Mouse (Mus musculus) midbrain, embryonic 14.5 days (tissue): Measurements from ENCODE around the gene Cryba2. TPM values are rescaled to one million over a fixed set of nuclear protein-coding genes. Genes with fewer than 3 reads are reported as not detected.

Experiments used
- ATAC-seq: fragments of 200-750 bp; cut with Nextera tagmentation; 2 replicates; pipeline ENCODE4 v1.8.0; 2017; ENCODE audit warnings: moderate number of reproducible peaks, moderate library complexity; ENCODE audit not compliant: low FRiP score, low TSS enrichment
- DNase-seq: peaks from one replicate; pipeline ENCODE4 v3.0.0-alpha.2; 2015
- H3K27ac ChIP-seq: fragments of 300-500 bp; sonication (generic); replicated peaks from 2 replicates; pipeline ENCODE4 v1.5.1; 2014; ENCODE audit warnings: mild to moderate bottlenecking, low read depth, low read length, moderate library complexity
- H3K27me3 ChIP-seq: fragments of 300-500 bp; sonication (generic); 2 replicates; pipeline ENCODE4 v1.6.1; 2014; ENCODE audit warnings: low read length, control low read depth, mixed read lengths; ENCODE audit not compliant: control insufficient read depth, insufficient read depth
- H3K36me3 ChIP-seq: fragments of 300-500 bp; sonication (generic); 2 replicates; pipeline ENCODE4 v1.6.1; 2014; ENCODE audit warnings: low read length, control low read depth; ENCODE audit not compliant: control insufficient read depth, insufficient read depth
- H3K4me1 ChIP-seq: fragments of 300-500 bp; sonication (generic); 2 replicates; pipeline ENCODE4 v1.6.1; 2014; ENCODE audit warnings: mild to moderate bottlenecking, antibody characterized with exemption, low read length, control low read depth; ENCODE audit not compliant: control insufficient read depth, insufficient read depth
- H3K4me2 ChIP-seq: fragments of 300-500 bp; sonication (generic); 2 replicates; pipeline ENCODE4 v1.6.1; 2014; ENCODE audit warnings: mild to moderate bottlenecking, low read length, moderate library complexity
- H3K4me3 ChIP-seq: fragments of 300-500 bp; sonication (generic); replicated peaks from 2 replicates; pipeline ENCODE4 v1.5.1; 2014; ENCODE audit warnings: low read depth, low read length
- H3K9ac ChIP-seq: fragments of 300-500 bp; sonication (generic); replicated peaks from 2 replicates; pipeline ENCODE4 v1.6.1; 2014; ENCODE audit warnings: mild to moderate bottlenecking, low read length, moderate library complexity
- H3K9me3 ChIP-seq: fragments of 300-500 bp; sonication (generic); 2 replicates; pipeline ENCODE4 v1.6.1; 2016; ENCODE audit warnings: low read length, control low read depth, mixed read lengths; ENCODE audit not compliant: control insufficient read depth
- WGBS: fragments of 180-500 bp; shearing (Covaris S2); extraction: QIAGEN DNeasy Blood & Tissue Kit; methylation state at CpG from one replicate; pipeline ENCODE4 v1.1.7; 2014; 5-methylcytosine and 5-hydroxymethylcytosine counted together
- polyA plus RNA-seq: library from polyadenylated mRNA; unstranded; fragments of >200 nt; fragmentation: Nextera tagmentation; extraction: Ambion mirVana; gene quantifications from 2 replicates; pipeline ENCODE4 v1.2.1, GENCODE M21; 2014

Cryba2 gene
- polyA plus RNA-seq, 1 experiment from 2014 or later, result not detected

DNA sequence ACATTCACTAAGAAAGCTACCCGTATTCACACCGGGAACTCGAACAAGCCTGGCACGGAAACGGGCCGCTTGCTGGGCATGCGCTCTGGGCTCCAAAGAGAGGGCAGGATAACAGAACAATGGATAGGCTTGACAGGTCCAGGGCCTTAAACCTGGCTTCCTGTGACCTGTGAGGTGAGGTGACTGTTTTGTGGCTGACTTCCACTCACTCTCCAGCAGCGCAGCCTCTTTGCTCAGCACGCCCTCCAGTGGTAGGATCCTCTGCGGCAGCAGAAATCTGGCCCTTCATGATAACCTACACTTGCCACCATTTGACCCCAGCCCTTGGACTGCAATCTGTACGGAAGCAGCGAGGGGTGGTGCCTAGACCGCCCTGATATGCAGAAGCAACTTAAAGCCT, 22.8 kb upstream of the Cryba2 start:
- Histone ChIP-seq H3K9ac (no peak overlapping the region), H3K36me3 (no peaks in the 10 kb centered on the region), H3K27me3 (no peaks in the 10 kb centered on the region), H3K27ac (no peak overlapping the region), H3K4me3 (no peak overlapping the region), H3K4me1 (no peaks in the 10 kb centered on the region), H3K4me2 (no peak overlapping the region), H3K9me3 (no peaks in the 10 kb centered on the region)
- ATAC-seq (no peak), DNase-seq (peak; percentile 39)
- 27% methylated on average over 13 of the region's 13 CpGs for WGBS

DNA sequence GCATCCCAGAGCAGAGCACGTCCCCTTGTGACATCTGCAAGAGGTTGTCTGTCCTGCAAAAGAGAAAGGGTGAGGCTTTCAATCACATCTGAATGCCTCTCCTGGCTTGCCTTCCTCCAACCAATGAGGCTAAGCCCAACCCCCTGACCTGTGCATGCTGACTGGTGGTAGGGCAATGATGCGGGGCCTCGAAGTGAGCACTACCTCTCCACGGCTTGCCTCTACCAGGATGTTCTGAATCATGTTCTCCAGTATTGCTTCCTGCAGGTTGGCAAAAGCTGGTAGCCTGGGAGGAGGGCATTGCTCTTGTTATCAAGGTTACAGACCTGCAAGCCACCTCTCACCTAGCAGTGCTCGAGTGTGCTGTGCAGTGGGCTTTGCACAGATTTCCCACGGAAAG, 9.2 kb upstream of the Cryba2 start:
- no peak overlapping the region for H3K4me2 ChIP-seq
- no peak overlapping the region for H3K4me3 ChIP-seq
- peaks cover 9% of the 10 kb centered on the region for H3K4me1 ChIP-seq
- no peak overlapping the region for H3K9ac ChIP-seq
- peaks cover 42% of the 10 kb centered on the region for H3K27me3 ChIP-seq
- DNase-seq, result no peak
- WGBS, result 28% methylated on average over 6 of the region's 6 CpGs
- no peaks in the 10 kb centered on the region for H3K9me3 ChIP-seq
- ATAC-seq, result no peak
- H3K36me3 ChIP-seq, result no peaks in the 10 kb centered on the region
- H3K27ac ChIP-seq, result no peak overlapping the region

DNA sequence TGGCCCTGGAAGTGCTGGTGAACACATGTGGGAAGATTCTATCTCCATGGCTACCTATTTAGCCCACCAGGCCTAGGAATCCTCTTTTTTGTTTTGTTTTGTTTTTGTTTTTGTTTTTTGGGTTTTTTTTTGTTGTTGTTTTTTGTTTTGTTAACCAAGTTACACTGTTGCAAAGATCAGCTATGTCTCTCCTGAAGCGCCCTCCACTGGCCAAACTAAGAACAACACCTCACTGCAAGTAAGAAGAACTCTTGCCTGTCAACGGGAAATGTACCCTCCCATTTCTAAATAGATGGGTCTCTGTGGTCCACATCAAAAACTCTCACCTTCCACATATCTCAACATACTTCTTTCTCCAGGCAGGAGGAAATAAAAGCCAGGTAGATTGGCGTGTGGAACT, 8.7 kb upstream of the Cryba2 start:
- Histone ChIP-seq H3K27ac (no peak overlapping the region), H3K9me3 (no peaks in the 10 kb centered on the region), H3K27me3 (peaks cover 42% of the 10 kb centered on the region), H3K4me1 (peaks cover 9% of the 10 kb centered on the region), H3K9ac (no peak overlapping the region), H3K36me3 (no peaks in the 10 kb centered on the region), H3K4me3 (no peak overlapping the region), H3K4me2 (no peak overlapping the region)
- peak; percentile 74 for DNase-seq
- 2% methylated on average over 3 of the region's 3 CpGs for WGBS
- no peak for ATAC-seq

DNA sequence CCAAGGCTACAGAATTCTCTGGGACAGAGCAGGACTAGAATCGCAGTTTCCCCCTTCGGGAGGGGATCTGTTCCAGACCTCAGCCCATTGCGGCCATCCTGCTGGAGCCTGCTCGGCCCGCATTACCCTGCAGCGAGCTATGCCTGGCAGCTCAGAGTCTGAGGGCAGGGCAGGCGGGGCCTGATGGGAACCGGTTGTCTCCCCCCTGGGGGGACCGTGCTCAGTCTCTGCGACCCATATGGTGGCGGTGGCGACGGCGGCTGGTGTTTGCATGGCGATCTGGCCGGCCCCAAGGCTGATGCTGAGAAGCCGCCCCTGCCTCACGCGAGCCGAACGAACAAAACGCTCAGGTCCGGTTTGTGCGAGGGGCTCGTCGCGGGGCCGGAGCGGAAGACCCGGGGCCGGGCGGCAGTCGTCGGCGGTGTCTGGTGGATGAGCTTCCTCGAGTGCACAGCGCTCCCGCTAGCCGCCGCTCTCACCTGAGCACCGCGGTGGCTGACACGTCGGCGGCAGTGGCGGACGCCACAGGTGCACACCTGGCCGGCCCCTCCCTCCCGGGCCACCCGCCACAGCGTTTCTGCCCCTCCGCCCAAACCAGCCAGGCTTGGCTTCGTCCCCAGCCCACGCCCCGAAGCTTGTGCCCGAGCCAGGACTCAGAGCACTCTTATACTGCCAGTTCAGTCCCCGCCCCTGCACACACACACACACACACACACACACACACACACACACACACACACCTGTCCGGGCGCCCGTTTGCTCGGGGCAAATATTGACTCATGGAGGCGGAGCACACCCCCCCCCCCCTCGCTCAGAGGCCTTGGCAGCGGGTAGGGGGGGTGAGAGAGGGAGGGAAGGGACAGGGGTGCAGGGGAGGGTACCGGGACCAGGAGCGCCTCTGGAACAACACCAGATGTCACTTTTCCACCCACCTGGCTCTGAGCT, 7.7 kb upstream of the Cryba2 start:
- Histone ChIP-seq H3K4me1 (peaks cover 9% of the 10 kb centered on the region), H3K4me3 (peak overlapping the region; percentile 34), H3K36me3 (no peaks in the 10 kb centered on the region), H3K27ac (no peak overlapping the region), H3K9ac (peak overlapping the region; percentile 29; the same call in 1 of the 2 replicates), H3K4me2 (peak overlapping the region; percentile 63), H3K27me3 (peaks cover 52% of the 10 kb centered on the region), H3K9me3 (no peaks in the 10 kb centered on the region)
- no peak for ATAC-seq
- DNase-seq, result peak; percentile 55
- under 1% methylated on average over 66 of the region's 66 CpGs for WGBS

DNA sequence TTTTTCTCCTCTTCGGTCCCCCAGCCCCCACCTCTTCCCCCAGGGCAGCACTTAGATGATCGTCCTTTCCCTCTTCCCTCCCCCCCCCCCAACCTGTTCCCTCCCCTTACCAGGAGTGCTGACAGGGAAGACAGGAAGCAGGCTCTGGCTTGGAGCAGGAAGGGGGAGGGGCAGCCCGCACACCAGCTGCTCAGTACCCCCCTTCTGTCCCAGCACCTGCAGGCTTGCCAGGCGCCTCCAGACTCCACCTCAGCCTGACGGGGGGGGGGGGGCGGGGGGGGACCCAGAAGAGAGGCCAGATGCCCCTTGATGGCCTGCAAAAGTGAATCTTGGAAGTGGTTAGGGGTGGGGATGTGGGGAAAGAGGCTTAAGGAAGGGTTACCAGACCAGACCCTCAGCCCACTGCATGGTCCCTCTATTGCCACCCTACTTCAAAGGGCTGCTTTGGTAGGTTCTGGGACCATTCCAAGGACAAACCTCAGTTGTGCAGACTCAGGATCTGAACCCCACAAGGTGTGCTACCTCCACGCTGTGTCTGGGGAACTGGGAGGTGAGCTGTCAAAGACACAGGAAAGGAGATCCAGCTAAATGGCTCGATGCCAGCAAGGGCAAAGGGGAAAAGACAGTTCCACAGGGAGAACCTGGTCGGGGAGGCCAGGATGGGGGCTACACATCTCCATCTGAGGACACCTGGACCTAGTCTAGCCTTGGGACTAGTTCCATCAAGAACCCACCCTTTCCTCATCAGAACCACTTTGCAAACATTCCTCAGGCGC, 5.9 kb upstream of the Cryba2 start:
- DNase-seq (peak; percentile 14), ATAC-seq (no peak)
- 9% methylated on average over 8 of the region's 10 CpGs for WGBS

DNA sequence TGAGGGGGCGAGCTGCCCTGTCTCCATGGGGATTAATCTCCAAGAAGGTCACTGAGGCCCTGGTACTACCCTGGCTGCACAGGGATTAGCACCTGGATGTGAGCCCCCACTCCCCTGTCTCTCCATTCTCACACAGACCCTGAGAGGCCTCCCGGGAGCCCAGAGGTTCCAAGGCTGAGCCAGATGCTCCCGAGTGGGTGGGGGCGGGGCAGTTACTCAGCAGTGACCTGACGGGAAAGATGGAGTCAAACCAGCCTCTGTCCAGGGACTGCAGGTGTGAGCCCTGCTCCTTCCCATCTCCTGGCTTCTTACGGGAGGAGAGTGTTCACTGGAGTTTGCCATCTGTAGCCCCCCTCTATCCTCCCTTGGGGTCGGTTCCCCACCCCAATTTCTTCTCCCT, 5.0 kb upstream of the Cryba2 start:
- H3K27me3 ChIP-seq, result peaks cover 63% of the 10 kb centered on the region
- no peak overlapping the region for H3K9ac ChIP-seq
- no peak overlapping the region for H3K4me3 ChIP-seq
- H3K4me1 ChIP-seq, result peaks cover 11% of the 10 kb centered on the region
- DNase-seq (peak; percentile 14), ATAC-seq (no peak)
- H3K4me2 ChIP-seq, result no peak overlapping the region
- 2% methylated on average over 7 of the region's 7 CpGs for WGBS
- no peak overlapping the region for H3K27ac ChIP-seq
- H3K9me3 ChIP-seq, result no peaks in the 10 kb centered on the region
- no peaks in the 10 kb centered on the region for H3K36me3 ChIP-seq

More for the DNA sequence above, 5.9 kb upstream of the Cryba2 start:
- Histone ChIP-seq H3K4me3 (no peak overlapping the region), H3K9me3 (no peaks in the 10 kb centered on the region), H3K36me3 (no peaks in the 10 kb centered on the region), H3K4me1 (peaks cover 9% of the 10 kb centered on the region), H3K27ac (no peak overlapping the region), H3K4me2 (no peak overlapping the region), H3K27me3 (peaks cover 62% of the 10 kb centered on the region), H3K9ac (no peak overlapping the region)

DNA sequence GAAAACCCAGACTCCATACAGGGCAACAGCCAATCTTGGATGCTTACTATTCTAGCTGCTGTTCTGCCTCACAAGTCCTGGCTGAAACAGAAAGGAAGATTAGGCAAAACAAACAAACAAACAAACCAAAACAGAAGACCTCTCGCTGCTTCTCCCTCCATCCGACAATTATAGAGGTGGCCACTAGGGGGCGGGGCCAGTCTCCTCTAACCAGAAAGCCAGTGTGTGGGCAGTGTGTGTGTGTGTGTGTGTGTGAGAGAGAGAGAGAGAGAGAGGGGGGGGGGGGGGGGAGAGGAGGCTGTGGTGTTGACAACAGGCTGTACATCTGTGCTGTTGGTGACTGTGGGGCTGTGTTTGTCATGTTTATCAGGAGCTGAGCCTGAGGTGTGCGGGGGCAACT, 2.0 kb upstream of the Cryba2 start:
- Histone ChIP-seq H3K9me3 (no peaks in the 10 kb centered on the region), H3K9ac (no peak overlapping the region), H3K36me3 (no peaks in the 10 kb centered on the region), H3K27ac (no peak overlapping the region), H3K4me1 (peaks cover 8% of the 10 kb centered on the region; the same call in 1 of the 2 replicates), H3K4me3 (no peak overlapping the region), H3K4me2 (no peak overlapping the region), H3K27me3 (peaks cover 69% of the 10 kb centered on the region)
- no peak for ATAC-seq
- 17% methylated on average over 4 of the region's 4 CpGs for WGBS
- DNase-seq, result peak; percentile 84

DNA sequence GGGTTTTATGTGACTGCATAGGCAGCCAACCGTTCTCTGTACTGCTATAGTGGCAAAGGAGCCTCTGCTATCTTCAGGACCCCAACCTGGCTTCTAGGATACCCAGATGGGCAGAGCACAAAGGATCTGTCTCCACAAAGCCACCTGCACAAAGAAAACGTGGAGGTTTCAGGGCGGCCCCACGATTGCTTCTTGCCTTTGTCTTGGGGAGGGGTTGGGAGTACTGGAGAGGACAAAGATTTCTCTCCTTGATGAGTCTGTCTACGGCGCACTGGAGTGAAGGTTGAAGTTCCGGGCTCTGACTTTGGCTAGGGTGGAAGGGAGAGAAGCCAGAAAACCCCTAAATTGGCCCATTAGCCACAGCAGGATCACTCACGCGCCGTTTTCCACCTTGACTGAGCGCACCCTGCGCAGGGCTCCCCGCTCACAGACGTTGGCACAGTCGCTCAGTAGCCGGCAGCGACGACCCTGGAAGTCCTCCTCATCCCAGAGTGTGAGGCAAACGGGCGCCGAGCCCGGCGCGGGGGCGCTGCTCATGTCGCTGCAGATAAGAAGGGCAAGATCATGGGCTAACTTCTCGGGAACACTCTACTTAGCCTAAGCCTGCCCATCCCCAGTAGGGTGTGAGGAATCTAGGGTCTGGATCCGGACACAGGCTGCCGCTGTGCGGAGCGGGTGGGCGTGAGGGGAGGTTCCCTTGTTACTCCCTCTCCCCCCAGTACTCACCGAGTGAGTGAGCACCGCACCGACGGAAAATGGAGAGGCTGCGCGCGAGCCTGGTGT, 401 bp downstream of the Cryba2 start:
- 0 out of 2 replicates have a peak, but pooled peaks cover 4% of the 10 kb centered on the region for H3K4me1 ChIP-seq
- H3K4me2 ChIP-seq, result peak overlapping the region; percentile 48

More for the DNA sequence above, 401 bp downstream of the Cryba2 start:
- Histone ChIP-seq H3K4me3 (peak overlapping the region; percentile 29), H3K36me3 (no peaks in the 10 kb centered on the region), H3K9me3 (no peaks in the 10 kb centered on the region), H3K27ac (no peak overlapping the region), H3K9ac (peak overlapping the region; percentile 29; the same call in 1 of the 2 replicates), H3K27me3 (peaks cover 77% of the 10 kb centered on the region)
- ATAC-seq, result no peak
- under 1% methylated on average over 39 of the region's 39 CpGs for WGBS
- peak; percentile 61 for DNase-seq
